Mouse (Mus musculus): ENCODE measurements around the gene Slx4ip.

Slx4ip gene

GRCm38 (mm10) chr2:137063829-137064228 is 172.8 kb downstream of the Slx4ip start:
- DNase-seq (ENCODE audit: low spot score in 2 of 2): no peak

GRCm38 (mm10) chr2:137064513-137064912 is 173.5 kb downstream of the Slx4ip start:
- no peak for DNase-seq (ENCODE audit: low spot score in 2 of 2)

GRCm38 (mm10) chr2:137067479-137068110 is 176.6 kb downstream of the Slx4ip start:
- DNase-seq (ENCODE audit: low spot score in 2 of 2): no peak

DNA sequence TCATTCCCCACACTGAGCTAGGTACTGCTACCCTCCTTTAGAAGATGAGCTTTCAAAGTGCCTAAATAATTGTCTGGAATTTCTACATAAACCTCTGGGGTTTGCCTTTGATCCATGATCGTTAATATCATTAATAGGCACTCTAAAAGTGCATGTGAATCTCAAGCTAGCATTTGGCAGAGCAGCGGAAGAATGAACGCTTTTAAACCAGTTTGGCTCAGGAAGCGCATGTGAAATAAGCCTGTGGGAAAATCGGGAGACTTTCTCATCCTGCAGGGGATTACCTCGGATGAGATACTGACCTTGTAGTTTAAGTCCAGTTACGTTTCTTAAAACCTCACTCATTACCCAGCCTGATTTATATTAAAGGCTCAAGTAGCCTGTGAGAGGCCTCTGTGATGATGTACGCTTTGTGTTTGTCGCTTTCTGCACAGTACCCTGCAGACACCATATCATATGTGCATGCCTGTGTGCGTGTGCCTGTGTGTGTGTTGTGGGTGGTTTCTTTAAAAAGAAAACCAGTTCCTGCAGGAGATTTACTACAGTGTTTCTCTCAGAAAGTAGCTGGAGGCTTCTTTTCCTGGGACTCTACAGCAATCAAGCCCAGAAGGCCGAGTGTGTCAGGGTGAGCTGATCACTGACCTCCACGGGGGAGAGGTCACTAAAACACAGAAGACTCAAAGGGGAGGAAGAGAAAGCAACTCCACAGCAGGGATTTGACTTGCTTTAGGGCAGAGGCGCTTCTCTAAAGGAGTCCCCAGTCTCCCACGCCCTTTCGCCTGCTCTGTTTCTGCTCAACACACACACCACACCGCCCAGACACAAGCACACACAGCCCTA is 182.7 kb downstream of the Slx4ip start:
- no peak for DNase-seq (ENCODE audit: low spot score in 2 of 2)

DNA sequence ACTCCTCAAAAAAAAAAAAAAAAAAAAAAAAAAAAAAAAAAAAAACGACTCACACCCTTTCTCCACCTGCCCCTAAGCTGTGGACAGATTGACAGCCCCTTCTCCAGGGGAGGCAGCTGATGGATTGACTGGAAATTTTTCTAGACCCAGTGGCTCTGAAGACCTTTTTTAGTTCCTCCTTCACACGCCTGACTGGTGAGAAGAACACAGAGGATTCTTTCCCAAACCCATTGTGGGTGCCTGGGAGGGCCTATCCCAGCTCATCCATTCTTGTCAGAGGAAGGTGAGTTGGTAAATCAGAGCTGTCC is 183.2 kb downstream of the Slx4ip start:
- no peak for DNase-seq (ENCODE audit: low spot score in 2 of 2)

- no peak for DNase-seq (ENCODE audit: low spot score in 2 of 2)
These were observed 187.8 kb downstream of the Slx4ip start for GRCm38 (mm10) chr2:137078771-137079170.

DNA sequence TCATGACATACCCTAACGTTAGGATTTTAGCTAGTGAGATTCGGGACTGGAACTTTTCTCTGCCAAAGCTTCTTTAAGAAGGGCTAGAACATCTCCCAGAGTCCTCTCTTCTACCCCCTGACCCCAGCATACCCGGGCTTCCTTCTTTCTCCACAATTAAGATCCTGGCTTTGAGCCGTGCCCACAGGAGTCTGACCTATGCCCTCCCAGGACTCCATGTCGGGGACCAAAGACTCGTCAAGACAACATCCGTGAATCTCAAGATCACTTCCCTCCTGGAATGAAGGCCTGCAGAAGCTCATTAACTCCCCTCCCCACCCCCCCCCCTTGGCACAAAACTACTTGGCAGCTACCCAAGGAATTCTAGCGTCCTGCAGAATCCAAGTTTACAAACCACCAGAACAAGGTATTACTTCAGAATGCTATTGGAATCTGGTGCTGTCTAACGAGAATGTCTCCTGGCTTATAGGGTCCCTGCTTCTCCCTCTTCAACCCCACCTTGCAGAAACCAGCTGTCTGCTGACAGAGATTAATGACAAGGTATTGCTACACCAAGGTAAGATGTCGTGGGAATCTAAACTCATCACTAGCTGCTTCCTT is 188.8 kb downstream of the Slx4ip start:
- DNase-seq (ENCODE audit: low spot score in 2 of 2): no peak

- no peak for DNase-seq (ENCODE audit: low spot score in 2 of 2)
These were observed 189.4 kb downstream of the Slx4ip start for GRCm38 (mm10) chr2:137080468-137080867.

- DNase-seq (ENCODE audit: low spot score in 2 of 2): no peak
These were observed 190.0 kb downstream of the Slx4ip start for GRCm38 (mm10) chr2:137081001-137081400.

DNA sequence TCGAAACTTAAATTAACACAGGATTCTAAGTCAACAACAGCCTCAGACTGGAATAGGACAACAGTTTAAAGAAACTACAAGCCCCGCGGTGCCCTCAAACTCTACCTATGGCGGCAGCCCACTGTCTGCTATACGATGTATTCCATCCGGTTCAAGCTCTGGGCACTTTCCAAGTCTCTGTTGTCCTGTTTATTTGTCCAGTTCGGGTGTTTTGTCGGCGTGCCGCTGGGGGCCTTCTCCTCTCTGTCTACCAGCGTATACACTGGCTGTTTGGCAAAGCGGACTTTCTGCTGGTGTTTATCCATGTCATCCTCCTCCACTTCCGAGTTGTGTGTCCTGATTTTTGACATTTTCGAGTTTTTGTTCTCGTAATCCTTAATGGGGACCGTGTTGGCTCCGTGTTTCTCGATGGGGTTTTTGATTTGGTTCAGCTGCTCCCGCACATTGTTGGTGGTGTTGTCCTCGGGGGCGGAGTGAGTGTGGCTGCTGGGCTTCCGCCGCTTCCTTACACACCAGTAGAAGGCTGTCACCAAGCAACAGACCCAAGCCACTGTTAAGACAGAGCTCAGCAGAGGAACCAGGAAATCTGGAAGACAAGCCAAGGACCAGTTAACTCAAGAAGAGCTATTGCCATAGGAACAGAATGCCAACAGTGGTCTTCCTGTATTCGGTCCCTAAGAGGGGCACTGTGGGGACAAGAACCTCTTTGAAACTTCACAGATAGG is 192.0 kb downstream of the Slx4ip start:
- peak; percentile 56 to 71 for DNase-seq (ENCODE audit: low spot score in 2 of 2)

DNA sequence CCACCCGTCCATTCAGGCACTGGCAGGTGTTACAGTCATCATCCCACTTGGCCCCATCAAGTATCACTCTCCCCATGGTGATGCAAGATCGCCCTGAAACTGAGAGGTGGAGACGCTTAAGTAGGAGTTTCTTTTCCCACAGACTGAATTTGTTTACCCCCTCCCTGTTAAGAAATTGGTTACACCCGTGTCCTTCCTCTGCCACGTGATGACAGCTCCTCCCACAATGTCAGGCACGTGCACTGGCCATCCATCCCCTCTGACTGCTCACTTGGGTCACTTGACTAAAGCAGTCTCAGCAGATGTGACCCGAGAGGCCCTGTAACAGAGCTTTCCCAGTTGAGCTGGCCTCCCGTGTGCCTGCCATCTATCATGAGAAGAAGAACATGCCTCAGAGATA is 194.2 kb downstream of the Slx4ip start:
- no peak for DNase-seq (ENCODE audit: low spot score in 2 of 2)

GRCm38 (mm10) chr2:137086621-137087395 is 195.8 kb downstream of the Slx4ip start:
- DNase-seq (ENCODE audit: low spot score in 2 of 2): no peak

GRCm38 (mm10) chr2:137087705-137088104 is 196.7 kb downstream of the Slx4ip start:
- DNase-seq (ENCODE audit: low spot score in 2 of 2): no peak

DNA sequence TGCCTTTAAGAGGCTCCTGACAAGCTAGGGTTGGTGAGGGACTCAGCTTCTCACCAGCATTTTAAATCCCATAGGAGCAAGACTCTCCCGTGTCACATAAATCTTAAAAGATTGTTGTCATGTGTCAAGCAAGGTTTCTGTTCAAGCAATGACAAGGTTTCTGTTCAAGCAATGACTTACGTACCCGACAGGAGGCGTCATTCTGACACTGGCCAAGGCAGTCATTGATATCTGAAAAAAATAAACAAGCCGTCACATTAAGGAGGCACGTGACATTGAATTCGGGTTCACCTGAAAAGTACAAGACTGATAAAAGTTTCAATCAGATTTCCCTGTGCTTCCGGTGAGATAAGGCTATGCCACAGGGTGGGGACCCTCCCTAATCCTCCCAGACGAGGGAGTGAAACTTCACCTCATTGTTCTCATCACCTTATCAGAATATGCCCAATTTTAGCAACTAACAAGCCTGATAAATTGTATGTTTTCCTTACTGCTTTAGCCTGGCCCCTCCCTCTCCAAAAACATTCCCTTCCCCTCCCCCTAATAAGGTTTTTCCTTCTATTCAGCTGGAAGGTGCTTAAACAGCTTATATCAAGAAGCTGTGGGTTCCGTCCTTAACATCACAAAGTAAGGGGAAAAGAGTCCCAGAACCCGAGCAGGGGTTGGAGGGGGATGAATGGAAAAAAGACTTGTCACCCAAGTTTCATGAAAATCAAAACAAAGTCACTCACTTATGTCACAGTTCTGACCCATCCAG is 200.9 kb downstream of the Slx4ip start:
- DNase-seq (ENCODE audit: low spot score in 2 of 2): no peak

- DNase-seq (ENCODE audit: low spot score in 2 of 2): no peak
These were observed 201.7 kb downstream of the Slx4ip start for GRCm38 (mm10) chr2:137092523-137093297.

DNA sequence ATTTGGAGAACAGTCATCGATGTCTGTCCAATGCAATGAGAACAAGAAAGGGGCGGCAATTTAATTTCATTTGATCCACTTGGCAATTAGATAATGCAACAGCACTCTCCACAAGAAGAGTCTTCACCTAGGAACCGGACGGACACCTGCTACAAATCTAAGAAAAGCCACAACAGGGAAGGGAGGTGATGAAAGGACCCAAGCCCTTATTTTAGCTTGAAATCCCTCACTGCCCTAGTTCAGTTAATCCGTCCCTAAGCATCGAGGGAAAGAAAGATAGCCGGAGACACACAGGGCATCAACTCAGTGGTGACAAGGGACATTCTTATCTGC is 202.2 kb downstream of the Slx4ip start:
- no peak for DNase-seq (ENCODE audit: low spot score in 2 of 2)

DNA sequence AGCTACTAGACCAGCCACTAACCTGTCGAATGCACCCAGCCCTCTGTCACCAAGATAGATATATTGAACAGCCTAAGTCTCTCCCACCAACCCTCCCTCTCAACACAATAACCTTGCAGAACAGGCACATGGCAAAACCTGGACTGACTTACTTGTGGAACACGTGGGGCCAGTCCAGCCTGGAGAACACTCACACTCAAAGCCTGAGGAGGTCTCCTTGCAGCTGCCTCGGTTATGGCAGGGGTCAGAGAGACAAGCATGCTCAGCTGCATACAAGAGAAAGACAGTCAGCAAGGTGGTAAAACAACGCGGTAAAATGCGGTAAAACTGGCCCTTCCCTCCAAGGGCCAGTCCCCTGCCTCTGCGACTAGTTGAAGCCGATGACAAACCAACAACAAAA is 203.3 kb downstream of the Slx4ip start:
- no peak for DNase-seq (ENCODE audit: low spot score in 2 of 2)

GRCm38 (mm10) chr2:137096981-137097460 is 206.0 kb downstream of the Slx4ip start:
- no peak for DNase-seq (ENCODE audit: low spot score in 2 of 2)

- no peak for DNase-seq (ENCODE audit: low spot score in 2 of 2)
These were observed 207.4 kb downstream of the Slx4ip start for GRCm38 (mm10) chr2:137098269-137099035.
